Comparison of ENCODE assay signal across 16 mouse cellular contexts in the genomic region with DNA sequence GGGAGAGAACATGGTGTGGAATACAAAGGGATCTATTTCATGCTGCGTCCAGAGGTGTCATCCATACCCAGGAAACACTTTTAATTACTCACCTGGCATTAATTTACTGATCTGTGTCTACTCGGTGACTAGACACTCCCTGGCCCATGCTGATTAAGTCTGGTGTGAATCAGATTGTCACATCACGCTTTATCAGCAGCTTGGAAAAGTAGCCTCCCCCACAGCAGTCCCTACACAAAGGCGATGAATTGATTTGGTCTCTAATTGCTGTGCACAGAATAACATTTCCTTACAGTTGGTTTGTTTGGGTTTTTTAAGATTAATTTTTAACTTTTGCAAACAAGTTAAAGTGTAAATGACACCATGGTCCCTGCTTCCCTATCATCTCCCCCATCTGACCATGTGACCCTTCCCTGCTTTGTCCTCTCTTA.
A peak's percentile ranks its signal among the peaks of the same experiment; 100 is the strongest.
DNase-seq lines count a peak whose midpoint lies in the region; ATAC-seq and TF ChIP-seq lines count a peak whose summit lies in the region.
"Had no signal": no experiment of that assay in that cellular context is flagged by ENCODE, and none has a peak within 500 bp of the region (broad histone marks: within the 10 kb centered on the region; RNA-seq: fewer than 3 reads in every experiment).

No protein-coding gene starts in this region.

- H3K27me3 ChIP-seq in kidney, embryonic 15.5 days = no peaks in the 10 kb centered on the region
- no peaks in the 10 kb centered on the region for H3K27me3 ChIP-seq in forebrain, embryonic 16.5 days (replicated peaks; ENCODE audit: control insufficient read depth, insufficient read depth, low read length)
- no peaks in the 10 kb centered on the region for H3K27me3 ChIP-seq in midbrain, embryonic 12.5 days

- no peak for TF ChIP-seq POLR2A in olfactory bulb, adult 2 months (IDR thresholded peaks at IDR 0.05; ENCODE audit: insufficient read depth, low read depth, low read length)

- no peak for TF ChIP-seq CTCF in olfactory bulb, adult 2 months (IDR thresholded peaks at IDR 0.05; ENCODE audit: insufficient read depth, low read depth, low read length)

- peak; percentile 72 for ATAC-seq in kidney, embryonic 15.5 days (replicated peaks; ENCODE audit: low FRiP score)
- no peak for ATAC-seq in forebrain, embryonic 16.5 days
- peak; percentile 2; the same call in 1 of the 2 replicates for ATAC-seq in midbrain, embryonic 12.5 days (ENCODE audit: low FRiP score, low read depth)
- ATAC-seq: activated CD4-positive, CD25-positive, alpha-beta regulatory T cell, adult 4 months had no signal

- no peaks in the 10 kb centered on the region for H3K36me3 ChIP-seq in kidney, embryonic 15.5 days
- no peaks in the 10 kb centered on the region for H3K36me3 ChIP-seq in forebrain, embryonic 16.5 days (ENCODE audit: control insufficient read depth, insufficient read depth)
- H3K36me3 ChIP-seq in midbrain, embryonic 12.5 days = no peaks in the 10 kb centered on the region

- H3K9ac ChIP-seq in kidney, embryonic 15.5 days = no peak overlapping the region
- no peak overlapping the region for H3K9ac ChIP-seq in forebrain, embryonic 16.5 days (replicated peaks; ENCODE audit: low read depth, low read length)
- H3K9ac ChIP-seq in midbrain, embryonic 12.5 days (replicated peaks) = no peak overlapping the region

- H3K9me3 ChIP-seq in kidney, embryonic 15.5 days (replicated peaks) = no peaks in the 10 kb centered on the region
- H3K9me3 ChIP-seq in forebrain, embryonic 16.5 days (ENCODE audit: control insufficient read depth, low read length) = no peaks in the 10 kb centered on the region
- H3K9me3 ChIP-seq in midbrain, embryonic 12.5 days = no peaks in the 10 kb centered on the region

- peaks cover 26% of the 10 kb centered on the region for H3K4me1 ChIP-seq in kidney, embryonic 15.5 days
- H3K4me1 ChIP-seq in forebrain, embryonic 16.5 days (replicated peaks; ENCODE audit: control insufficient read depth, insufficient read depth, low read length) = peaks cover 27% of the 10 kb centered on the region
- H3K4me1 ChIP-seq in midbrain, embryonic 12.5 days = peaks cover 38% of the 10 kb centered on the region
- H3K4me1 ChIP-seq in olfactory bulb, adult 2 months (ENCODE audit: control insufficient read depth, insufficient read depth, low read length) = peaks cover 7% of the 10 kb centered on the region

- no peak for DNase-seq in kidney, postnatal 10 days
- no peak for DNase-seq in lung, postnatal 14 days
- DNase-seq in adrenal gland, adult 18-20 months (ENCODE audit: low spot score in 2 of 2) = no peak
- DNase-seq in lung, adult 18-20 months = no peak
- DNase-seq: cerebellum, postnatal 36 days; kidney, postnatal 25 days; liver; right cerebral cortex, postnatal 14 days; thymus, postnatal 14 days had no signal

- peak overlapping the region; percentile 74 for H3K27ac ChIP-seq in kidney, embryonic 15.5 days
- H3K27ac ChIP-seq in forebrain, embryonic 16.5 days (ENCODE audit: low read length) = peak overlapping the region; percentile 96
- peak overlapping the region; percentile 94 for H3K27ac ChIP-seq in midbrain, embryonic 12.5 days (replicated peaks)
- peak overlapping the region; percentile 27 for H3K27ac ChIP-seq in olfactory bulb, adult 2 months (ENCODE audit: insufficient read depth, low read depth, low read length)

- 38% methylated on average over 4 of the region's 4 CpGs for WGBS in kidney, embryonic 15.5 days
- WGBS in forebrain, embryonic 16.5 days = 8% methylated on average over 4 of the region's 4 CpGs
- 8% methylated on average over 4 of the region's 4 CpGs for WGBS in midbrain, embryonic 12.5 days
- 30% methylated on average over 4 of the region's 4 CpGs for WGBS in olfactory bulb, adult 2 months

- no peak overlapping the region for H3K4me3 ChIP-seq in kidney, embryonic 15.5 days (replicated peaks)
- no peak overlapping the region for H3K4me3 ChIP-seq in forebrain, embryonic 16.5 days (replicated peaks; ENCODE audit: low read length)
- H3K4me3 ChIP-seq in midbrain, embryonic 12.5 days = no peak overlapping the region
- no peak overlapping the region for H3K4me3 ChIP-seq in olfactory bulb, adult 2 months (ENCODE audit: insufficient read depth, low read depth, low read length)
- H3K4me3 ChIP-seq: erythroblast, embryonic 14.5 days; myocyte had no signal

- no peak overlapping the region for H3K4me2 ChIP-seq in kidney, embryonic 15.5 days
- H3K4me2 ChIP-seq in forebrain, embryonic 16.5 days (ENCODE audit: low read length) = peak overlapping the region; percentile 28
- H3K4me2 ChIP-seq in midbrain, embryonic 12.5 days (replicated peaks) = peak overlapping the region; percentile 35

Comparison
In these comparisons a context has a peak if more than half of its experiments do, and no peak if none do; other contexts are left out.
1. H3K27ac ChIP-seq: peak in every context shown above with its lines; median percentile 96 in forebrain, embryonic 16.5 days; 94 in midbrain, embryonic 12.5 days; 74 in kidney, embryonic 15.5 days; 27 in olfactory bulb, adult 2 months.